Mouse (Mus musculus): ENCODE data around the gene Ell2. TPM values are rescaled to one million over a fixed set of nuclear protein-coding genes. Genes with fewer than 3 reads are reported as not detected.

Ell2 gene
- polyA plus RNA-seq, 2 experiments, result 7.7 to 9.4 TPM

DNA sequence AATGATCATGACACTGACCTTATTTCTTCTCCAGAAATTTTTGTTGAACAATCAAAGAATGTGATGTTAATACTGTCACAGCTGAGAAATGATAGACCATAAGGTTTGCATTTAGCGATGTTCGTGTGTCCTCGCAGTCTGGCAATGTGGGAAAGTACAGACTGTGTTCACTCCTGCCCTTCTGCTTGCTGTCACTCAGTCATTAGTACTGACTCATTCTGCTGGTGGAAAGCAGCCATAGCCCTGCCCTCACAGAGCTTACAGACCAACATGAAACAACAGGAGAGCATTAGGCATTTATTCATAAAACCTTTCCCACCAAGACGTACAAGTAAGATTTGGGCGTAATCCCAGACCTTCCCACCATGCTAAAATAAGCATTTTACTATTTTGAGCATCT, 47.8 kb downstream of the Ell2 start:
- no peak for TF ChIP-seq POLR2A (IDR thresholded peaks at IDR 0.05; ENCODE audit: borderline replicate concordance, extremely low read depth, insufficient read depth, insufficient read length)
- H3K9me3 ChIP-seq (ENCODE audit: control insufficient read depth, low read length), result no peaks in the 10 kb centered on the region
- no peak overlapping the region for H3K4me2 ChIP-seq (replicated peaks; ENCODE audit: low read depth, low read length, severe bottlenecking)
- H3K36me3 ChIP-seq (ENCODE audit: control insufficient read depth, insufficient read depth, low read length), result peaks cover 5% of the 10 kb centered on the region; the same call in 1 of the 2 replicates
- H3K9ac ChIP-seq (ENCODE audit: low read depth, low read length, severe bottlenecking), result no peak overlapping the region
- DNase-seq (ENCODE audit: low spot score), result no peak
- no peak overlapping the region for H3K4me3 ChIP-seq (replicated peaks; ENCODE audit: low read length)
- no peak overlapping the region for H3K27ac ChIP-seq (replicated peaks; ENCODE audit: low read depth, low read length)
- ATAC-seq (ENCODE audit: low FRiP score, low read depth), result no peak
- WGBS, result 82% methylated on average over 5 of the region's 5 CpGs
- H3K4me1 ChIP-seq (ENCODE audit: control insufficient read depth, insufficient read depth, low read length), result peaks cover 6% of the 10 kb centered on the region
- no peaks in the 10 kb centered on the region for H3K27me3 ChIP-seq (ENCODE audit: control insufficient read depth, insufficient read depth, low read length)

DNA sequence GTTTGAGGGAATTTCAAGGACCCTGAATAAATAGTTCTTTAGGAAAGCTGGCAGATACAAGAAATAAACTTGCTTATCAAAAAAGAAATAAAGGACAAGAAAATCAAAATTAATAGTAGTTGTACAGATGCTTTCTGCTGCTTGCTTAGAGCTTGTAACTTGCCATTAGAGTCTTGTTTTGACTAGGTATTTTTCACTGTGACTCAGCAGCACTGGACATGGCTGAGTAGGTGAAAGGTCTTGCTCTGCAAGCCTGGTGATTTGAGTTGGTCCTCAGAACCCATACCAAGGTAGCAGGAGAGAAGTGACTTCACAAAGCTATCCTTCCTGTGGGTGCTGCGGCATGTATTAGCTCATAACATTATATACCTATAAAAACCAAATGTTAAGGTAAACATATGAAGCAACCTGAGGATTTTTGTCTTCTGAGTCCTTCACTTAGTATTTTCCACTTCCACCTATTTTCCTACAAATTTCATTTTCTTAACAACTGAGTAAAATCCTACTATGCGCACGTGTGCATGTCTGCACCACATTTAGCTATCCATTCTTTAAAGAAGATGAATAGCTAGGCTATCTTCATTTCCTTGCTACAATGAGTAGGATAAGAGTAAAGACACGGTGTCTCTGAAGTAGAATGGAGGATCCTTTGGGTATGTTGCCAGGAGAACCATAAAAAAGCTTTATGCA, 54.4 kb downstream of the Ell2 start:
- H3K27ac ChIP-seq (replicated peaks; ENCODE audit: low read depth, low read length), result no peak overlapping the region
- no peak overlapping the region for H3K4me3 ChIP-seq (replicated peaks; ENCODE audit: low read length)
- H3K27me3 ChIP-seq (ENCODE audit: control insufficient read depth, insufficient read depth, low read length), result no peaks in the 10 kb centered on the region
- no peak overlapping the region for H3K9ac ChIP-seq (ENCODE audit: low read depth, low read length, severe bottlenecking)
- no peak for TF ChIP-seq POLR2A (IDR thresholded peaks at IDR 0.05; ENCODE audit: borderline replicate concordance, extremely low read depth, insufficient read depth, insufficient read length)
- DNase-seq (ENCODE audit: low spot score) (no peak), ATAC-seq (ENCODE audit: low FRiP score, low read depth) (no peak)
- H3K36me3 ChIP-seq (ENCODE audit: control insufficient read depth, insufficient read depth, low read length), result peaks cover 9% of the 10 kb centered on the region; the same call in 1 of the 2 replicates
- 93% methylated on average over 4 of the region's 4 CpGs for WGBS
- no peaks in the 10 kb centered on the region for H3K4me1 ChIP-seq (ENCODE audit: control insufficient read depth, insufficient read depth, low read length)
- H3K4me2 ChIP-seq (replicated peaks; ENCODE audit: low read depth, low read length, severe bottlenecking), result no peak overlapping the region
- H3K9me3 ChIP-seq (ENCODE audit: control insufficient read depth, low read length), result no peaks in the 10 kb centered on the region

DNA sequence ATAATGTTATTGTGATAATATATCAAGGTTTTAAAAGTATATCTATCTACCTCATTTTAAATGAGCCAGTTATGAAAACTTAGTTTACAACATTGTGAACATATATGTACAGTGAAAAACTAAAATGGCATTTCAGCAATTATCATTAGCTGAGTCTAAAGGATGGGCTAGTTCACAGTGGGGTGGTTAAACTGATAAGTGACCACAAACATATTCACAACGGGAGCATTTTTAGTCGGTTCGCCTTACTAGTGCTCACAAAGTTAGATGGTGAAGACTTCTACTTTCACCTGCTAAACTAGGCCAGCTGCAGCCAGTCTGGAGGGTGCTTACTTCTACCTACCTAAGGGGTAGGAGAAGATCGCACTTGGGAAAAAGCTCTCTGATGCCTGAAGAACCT, 56.2 kb downstream of the Ell2 start:
- ATAC-seq (ENCODE audit: low FRiP score, low read depth), result no peak
- H3K27ac ChIP-seq (replicated peaks; ENCODE audit: low read depth, low read length), result no peak overlapping the region
- WGBS, result 83% methylated on average over 4 of the region's 4 CpGs
- no peak overlapping the region for H3K4me2 ChIP-seq (replicated peaks; ENCODE audit: low read depth, low read length, severe bottlenecking)
- no peak for DNase-seq (ENCODE audit: low spot score)
- H3K4me3 ChIP-seq (replicated peaks; ENCODE audit: low read length), result no peak overlapping the region
- no peak for TF ChIP-seq POLR2A (IDR thresholded peaks at IDR 0.05; ENCODE audit: borderline replicate concordance, extremely low read depth, insufficient read depth, insufficient read length)
- H3K27me3 ChIP-seq (ENCODE audit: control insufficient read depth, insufficient read depth, low read length), result no peaks in the 10 kb centered on the region
- H3K9ac ChIP-seq (ENCODE audit: low read depth, low read length, severe bottlenecking), result no peak overlapping the region
- no peaks in the 10 kb centered on the region for H3K4me1 ChIP-seq (ENCODE audit: control insufficient read depth, insufficient read depth, low read length)
- H3K36me3 ChIP-seq (ENCODE audit: control insufficient read depth, insufficient read depth, low read length), result 0 out of 2 replicates have a peak, but pooled peaks cover 4% of the 10 kb centered on the region
- no peaks in the 10 kb centered on the region for H3K9me3 ChIP-seq (ENCODE audit: control insufficient read depth, low read length)

DNA sequence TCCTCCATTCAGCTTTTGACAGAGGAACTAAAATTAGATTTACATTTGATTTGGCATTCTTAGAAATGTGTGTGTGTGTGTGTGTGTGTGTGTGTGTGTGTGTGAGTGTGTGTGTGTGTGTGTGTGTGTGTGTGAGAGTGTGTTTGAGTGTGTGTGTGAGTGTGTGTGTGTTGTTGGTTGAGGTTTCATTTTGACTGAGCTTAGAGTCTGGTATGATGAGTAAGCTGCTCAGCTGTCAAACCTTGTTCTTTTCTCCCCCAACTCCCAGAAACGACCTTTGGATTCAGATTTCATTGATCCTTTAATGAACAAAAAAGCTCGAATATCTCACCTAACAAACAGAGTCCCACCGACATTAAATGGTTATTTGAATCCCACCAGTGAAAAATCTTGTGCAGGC, 56.7 kb downstream of the Ell2 start:
- Histone ChIP-seq H3K4me2 (replicated peaks; ENCODE audit: low read depth, low read length, severe bottlenecking) (no peak overlapping the region), H3K27me3 (ENCODE audit: control insufficient read depth, insufficient read depth, low read length) (no peaks in the 10 kb centered on the region), H3K36me3 (ENCODE audit: control insufficient read depth, insufficient read depth, low read length) (0 out of 2 replicates have a peak, but pooled peaks cover 4% of the 10 kb centered on the region), H3K9me3 (ENCODE audit: control insufficient read depth, low read length) (no peaks in the 10 kb centered on the region), H3K27ac (replicated peaks; ENCODE audit: low read depth, low read length) (no peak overlapping the region), H3K4me1 (ENCODE audit: control insufficient read depth, insufficient read depth, low read length) (no peaks in the 10 kb centered on the region), H3K4me3 (replicated peaks; ENCODE audit: low read length) (no peak overlapping the region), H3K9ac (ENCODE audit: low read depth, low read length, severe bottlenecking) (no peak overlapping the region)
- DNase-seq (ENCODE audit: low spot score) (no peak), ATAC-seq (ENCODE audit: low FRiP score, low read depth) (no peak)
- 15% methylated on average over 3 of the region's 3 CpGs for WGBS
- no peak for TF ChIP-seq POLR2A (IDR thresholded peaks at IDR 0.05; ENCODE audit: borderline replicate concordance, extremely low read depth, insufficient read depth, insufficient read length)

- Histone ChIP-seq H3K4me3 (replicated peaks; ENCODE audit: low read length) (no peak overlapping the region), H3K36me3 (ENCODE audit: control insufficient read depth, insufficient read depth, low read length) (0 out of 2 replicates have a peak, but pooled peaks cover 4% of the 10 kb centered on the region), H3K4me1 (ENCODE audit: control insufficient read depth, insufficient read depth, low read length) (no peaks in the 10 kb centered on the region), H3K27ac (replicated peaks; ENCODE audit: low read depth, low read length) (no peak overlapping the region), H3K27me3 (ENCODE audit: control insufficient read depth, insufficient read depth, low read length) (no peaks in the 10 kb centered on the region), H3K4me2 (replicated peaks; ENCODE audit: low read depth, low read length, severe bottlenecking) (no peak overlapping the region), H3K9ac (ENCODE audit: low read depth, low read length, severe bottlenecking) (no peak overlapping the region), H3K9me3 (ENCODE audit: control insufficient read depth, low read length) (no peaks in the 10 kb centered on the region)
- ATAC-seq (ENCODE audit: low FRiP score, low read depth) (no peak), DNase-seq (ENCODE audit: low spot score) (no peak)
- 69% methylated on average over 1 of the region's 1 CpGs for WGBS
- TF ChIP-seq POLR2A (IDR thresholded peaks at IDR 0.05; ENCODE audit: borderline replicate concordance, extremely low read depth, insufficient read depth, insufficient read length), result no peak
Observed at GRCm38 (mm10) chr13:75765742-75766141, 59.2 kb downstream of the Ell2 start.
